Mouse (Mus musculus): ENCODE data around the gene Ruvbl2.
"Not testable (repeated sequence)": the region's sequence is repeated elsewhere in the genome, so short reads cannot be mapped to it uniquely, and the experiment has no call there.

DNA sequence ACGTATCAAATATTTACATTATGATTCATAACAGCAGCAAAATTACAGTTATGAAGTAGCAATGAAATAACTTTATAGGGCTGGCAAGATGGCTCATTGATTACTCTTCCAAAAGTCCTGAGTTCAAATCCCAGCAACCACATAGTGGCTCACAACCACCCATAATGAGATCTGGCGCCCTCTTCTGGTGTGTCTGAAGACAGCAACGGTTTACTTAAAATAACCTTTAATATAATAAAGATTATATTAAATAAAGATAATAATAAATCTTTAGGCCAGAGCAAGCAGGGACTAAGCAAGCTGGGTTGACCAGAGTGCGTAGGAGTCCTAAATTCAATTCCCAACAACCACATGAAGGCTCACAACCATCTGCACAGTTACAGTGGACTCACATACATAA lies 25.0 kb upstream of the Ruvbl2 start:
- not testable (repeated sequence) for TF ChIP-seq GATA1 (IDR thresholded peaks at IDR 0.05; ENCODE audit: borderline replicate concordance, low read length); FLI1 (IDR thresholded peaks at IDR 0.05; ENCODE audit: low read length)

Data from megakaryocyte, embryonic 14.5 days (primary cell).